8 mouse cellular contexts compared by ENCODE assay signal in the genomic region with DNA sequence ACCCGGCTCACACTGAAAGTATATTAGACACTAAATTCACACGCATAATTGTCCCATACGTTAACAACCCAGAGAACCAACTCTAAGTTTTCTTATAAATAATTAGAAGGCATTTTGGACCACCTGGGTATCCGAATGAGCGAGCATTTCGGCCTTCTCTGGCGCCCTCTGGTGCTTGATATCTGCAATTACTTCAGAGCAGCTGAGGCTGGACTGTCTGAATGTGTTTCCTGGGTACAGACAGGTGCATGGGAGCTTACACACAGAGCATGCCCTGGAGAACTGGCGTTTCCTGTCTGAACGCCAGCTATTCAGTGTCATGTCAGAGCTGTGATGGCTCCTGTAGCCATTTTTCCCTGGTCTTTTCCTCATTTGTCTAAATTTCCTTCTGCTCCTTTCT. TPM values are rescaled to one million over a fixed set of nuclear protein-coding genes. Genes with fewer than 3 reads are reported as not detected.
DNase-seq lines count a peak whose midpoint lies in the region; ATAC-seq lines count a peak whose summit lies in the region.

No protein-coding gene starts in this region.

- H3K4me2 ChIP-seq in midbrain, embryonic 11.5 days: no peak overlapping the region
- no peak overlapping the region for H3K4me2 ChIP-seq in midbrain, embryonic 13.5 days (replicated peaks)
- no peak overlapping the region for H3K4me2 ChIP-seq in liver, embryonic 11.5 days

- ATAC-seq in midbrain, embryonic 11.5 days (ENCODE audit: low FRiP score): peak; percentile 31
- ATAC-seq in midbrain, embryonic 13.5 days: no peak
- no peak for ATAC-seq in liver, embryonic 11.5 days (replicated peaks; ENCODE audit: low FRiP score)

- H3K9ac ChIP-seq in midbrain, embryonic 11.5 days (ENCODE audit: low read length): no peak overlapping the region
- H3K9ac ChIP-seq in midbrain, embryonic 13.5 days (replicated peaks): no peak overlapping the region
- H3K9ac ChIP-seq in liver, embryonic 11.5 days (ENCODE audit: low read depth, low read length): no peak overlapping the region

- 3% methylated on average over 9 of the region's 9 CpGs for WGBS in midbrain, embryonic 11.5 days
- WGBS in midbrain, embryonic 13.5 days: 4% methylated on average over 9 of the region's 9 CpGs
- 8% methylated on average over 9 of the region's 9 CpGs for WGBS in liver, embryonic 11.5 days

- H3K4me3 ChIP-seq in midbrain, embryonic 11.5 days (ENCODE audit: low read depth, low read length): no peak overlapping the region
- H3K4me3 ChIP-seq in midbrain, embryonic 13.5 days (replicated peaks): no peak overlapping the region
- no peak overlapping the region for H3K4me3 ChIP-seq in liver, embryonic 11.5 days (ENCODE audit: low read depth, low read length)

- peak; percentile 95 for DNase-seq in midbrain, embryonic 11.5 days (ENCODE audit: low spot score, missing footprints)
- DNase-seq in R1 (ENCODE audit: low read depth, low spot score): peak; percentile 75
- peak; percentile 74 to 80 for DNase-seq in cerebellum, postnatal 14 days
- DNase-seq in heart, postnatal 10 days: peak; percentile 59 to 77
- peak; percentile 53 for DNase-seq in liver, embryonic 11.5 days (ENCODE audit: low spot score)
- peak; percentile 72 for DNase-seq in retina, postnatal 1 day
- no peak for DNase-seq in yolk sac, embryonic 10.5 days (ENCODE audit: low spot score)

- H3K36me3 ChIP-seq in midbrain, embryonic 11.5 days (ENCODE audit: control insufficient read depth, insufficient read depth, low read length): no peaks in the 10 kb centered on the region
- H3K36me3 ChIP-seq in midbrain, embryonic 13.5 days: no peaks in the 10 kb centered on the region
- no peaks in the 10 kb centered on the region for H3K36me3 ChIP-seq in liver, embryonic 11.5 days (ENCODE audit: control insufficient read depth, insufficient read depth, low read length)

- no peak overlapping the region for H3K27ac ChIP-seq in midbrain, embryonic 11.5 days (ENCODE audit: low read depth, low read length)
- H3K27ac ChIP-seq in midbrain, embryonic 13.5 days: no peak overlapping the region
- H3K27ac ChIP-seq in liver, embryonic 11.5 days (ENCODE audit: low read depth, low read length): no peak overlapping the region

- peaks cover 12% of the 10 kb centered on the region for H3K4me1 ChIP-seq in midbrain, embryonic 11.5 days (ENCODE audit: control insufficient read depth, insufficient read depth, low read length)
- peaks cover 7% of the 10 kb centered on the region for H3K4me1 ChIP-seq in midbrain, embryonic 13.5 days (replicated peaks)
- no peaks in the 10 kb centered on the region for H3K4me1 ChIP-seq in liver, embryonic 11.5 days (replicated peaks; ENCODE audit: control insufficient read depth, insufficient read depth, low read length)

- H3K27me3 ChIP-seq in midbrain, embryonic 11.5 days (ENCODE audit: control insufficient read depth, insufficient read depth, low read length): peaks cover 41% of the 10 kb centered on the region
- H3K27me3 ChIP-seq in midbrain, embryonic 13.5 days: peaks cover 89% of the 10 kb centered on the region
- H3K27me3 ChIP-seq in liver, embryonic 11.5 days (replicated peaks; ENCODE audit: control insufficient read depth, insufficient read depth, low read length): no peaks in the 10 kb centered on the region; the same call in 1 of the 2 replicates

- intact Hi-C loops in heart, postnatal 10 days (cut with DNase I): loop anchor here (1.0 to 5.0 kb wide), 2 partner anchors 138 to 282 kb away; no protein-coding TSS in a partner anchor

- peaks cover 3% of the 10 kb centered on the region; the same call in 1 of the 2 replicates for H3K9me3 ChIP-seq in midbrain, embryonic 11.5 days (ENCODE audit: control insufficient read depth, low read length)
- H3K9me3 ChIP-seq in midbrain, embryonic 13.5 days: 0 out of 2 replicates have a peak, but pooled peaks cover 2% of the 10 kb centered on the region
- no peaks in the 10 kb centered on the region for H3K9me3 ChIP-seq in liver, embryonic 11.5 days (ENCODE audit: control insufficient read depth, low read length)

RNA-seq across cellular contexts. Expression of a gene that starts 4.1 kb away (rescaled TPM):
- 11.1 and 12.1 TPM in 2 replicates for polyA plus RNA-seq in midbrain, embryonic 11.5 days (2014; fragmentation: Nextera tagmentation; extraction: Ambion mirVana)
- polyA plus RNA-seq in midbrain, embryonic 13.5 days (2015; fragmentation: Nextera tagmentation; extraction: Ambion mirVana): 3.5 and 4.5 TPM in 2 replicates
- 1 to 10 TPM; 6.4 to 7.6 TPM for total RNA-seq in heart, postnatal 10 days (2021)
- 26.1 and 30.1 TPM in 2 replicates for polyA plus RNA-seq in liver, embryonic 11.5 days (2014; fragmentation: Nextera tagmentation; extraction: Ambion mirVana)

RNA-seq across cellular contexts. Expression of a gene that starts 23.4 kb away (rescaled TPM):
- polyA plus RNA-seq in midbrain, embryonic 11.5 days (2014; fragmentation: Nextera tagmentation; extraction: Ambion mirVana): 82.0 and 93.2 TPM in 2 replicates
- polyA plus RNA-seq in midbrain, embryonic 13.5 days (2015; fragmentation: Nextera tagmentation; extraction: Ambion mirVana): 50.6 and 54.2 TPM in 2 replicates
- 10 to 100 TPM; 14.4 to 15.4 TPM for total RNA-seq in heart, postnatal 10 days (2021)
- polyA plus RNA-seq in liver, embryonic 11.5 days (2014; fragmentation: Nextera tagmentation; extraction: Ambion mirVana): 65.0 and 71.6 TPM in 2 replicates
